Mouse (Mus musculus): Measurements from ENCODE around the gene Adm. TPM values are rescaled to one million over a fixed set of nuclear protein-coding genes. Genes with fewer than 3 reads are reported as not detected.

The Adm gene
- not detected for total RNA-seq (2023)

GRCm38 (mm10) chr7:110627486-110628272 lies at the start of gene Adm:
Gene Adm (plus strand): TSS chr7:110627661.

GRCm38 (mm10) chr7:110614133-110615063 lies 13.1 kb upstream of the Adm start, which contains the start of gene Sbf2:
Gene Sbf2 (minus strand): TSS chr7:110614922.

Other genes with a start within 250 kb of the Adm start
- 9.0 TPM for gene Sbf2, start 12.7 kb upstream of the Adm start, total RNA-seq (2023)
- gene Ampd3, start 140.5 kb downstream of the Adm start, total RNA-seq (2023): 9.2 TPM
- 20.1 TPM for gene Rnf141, start 216.8 kb downstream of the Adm start, total RNA-seq (2023)
- not detected for gene Lyve1, start 235.6 kb downstream of the Adm start, total RNA-seq (2023)

All from CD8-positive naive resting alpha-beta T cell, adult 57 days (primary cell).